ENCODE assay signal across 9 mouse cellular contexts in genomic region chr6:128142369-128143278, GRCm38 (mm10). TPM values are rescaled to one million over a fixed set of nuclear protein-coding genes. Genes with fewer than 3 reads are reported as not detected.
A peak's percentile ranks its signal among the peaks of the same experiment; 100 is the strongest.
DNase-seq lines count a peak whose midpoint lies in the region; ATAC-seq and TF ChIP-seq lines count a peak whose summit lies in the region.
"Had no signal": no experiment of that assay in that cellular context is flagged by ENCODE, and none has a peak within 500 bp of the region (broad histone marks: within the 10 kb centered on the region; RNA-seq: fewer than 3 reads in every experiment).

No protein-coding gene starts in this region.

- DNase-seq in cerebellum, adult 18-20 months: peak; percentile 25 to 29
- no peak for DNase-seq in cerebellum, adult 8-10 months
- peak; percentile 86 for DNase-seq in ES-CJ7 (ENCODE audit: low read depth, low spot score)
- no peak for DNase-seq in liver, embryonic 14.5 days (ENCODE audit: low read depth in 3 of 3, low spot score in 3 of 3)
- DNase-seq in natural killer cell, adult 2 months (ENCODE audit: low spot score in 2 of 2): no peak

- peak; percentile 60 for ATAC-seq in forebrain, embryonic 13.5 days
- ATAC-seq in hindbrain, embryonic 16.5 days: peak; percentile 64
- ATAC-seq in liver, embryonic 14.5 days (ENCODE audit: insufficient read depth): 0 out of 2 replicates have a peak, but pooled peaks have one; percentile 5

- no peak for TF ChIP-seq CTCF in liver, embryonic 14.5 days (IDR thresholded peaks at IDR 0.05; ENCODE audit: low read depth)
- TF ChIP-seq CTCF in olfactory bulb, adult 2 months (IDR thresholded peaks at IDR 0.05; ENCODE audit: insufficient read depth, low read depth, low read length): no peak

- H3K4me2 ChIP-seq in forebrain, embryonic 13.5 days: peak overlapping the region; percentile 86
- peak overlapping the region; percentile 75 for H3K4me2 ChIP-seq in hindbrain, embryonic 16.5 days (ENCODE audit: low read length)
- H3K4me2 ChIP-seq in liver, embryonic 14.5 days (ENCODE audit: low read depth): peak overlapping the region; percentile 58

- H3K27ac ChIP-seq in forebrain, embryonic 13.5 days: peak overlapping the region; percentile 14; the same call in 1 of the 2 replicates
- peak overlapping the region; percentile 68 for H3K27ac ChIP-seq in hindbrain, embryonic 16.5 days (ENCODE audit: low read depth, low read length)
- H3K27ac ChIP-seq in liver, embryonic 14.5 days: no peak overlapping the region
- H3K27ac ChIP-seq in olfactory bulb, adult 2 months (ENCODE audit: insufficient read depth, low read depth, low read length): no peak overlapping the region

- no peak for TF ChIP-seq POLR2A in olfactory bulb, adult 2 months (IDR thresholded peaks at IDR 0.05; ENCODE audit: insufficient read depth, low read depth, low read length)

- peak overlapping the region; percentile 65 for H3K4me3 ChIP-seq in forebrain, embryonic 13.5 days
- peak overlapping the region; percentile 76 for H3K4me3 ChIP-seq in hindbrain, embryonic 16.5 days (ENCODE audit: low read length)
- H3K4me3 ChIP-seq in liver, embryonic 14.5 days (ENCODE audit: insufficient read depth in 1 of 2, low read depth in 2 of 2, low read length in 2 of 2): peak overlapping the region; percentile 56 to 57
- H3K4me3 ChIP-seq in olfactory bulb, adult 2 months (ENCODE audit: insufficient read depth, low read depth, low read length): peak overlapping the region; percentile 52

- peaks cover 16% of the 10 kb centered on the region for H3K4me1 ChIP-seq in forebrain, embryonic 13.5 days
- H3K4me1 ChIP-seq in hindbrain, embryonic 16.5 days (ENCODE audit: control insufficient read depth, insufficient read depth, low read depth, low read length): peaks cover 4% of the 10 kb centered on the region; the same call in 1 of the 2 replicates
- H3K4me1 ChIP-seq in liver, embryonic 14.5 days (replicated peaks; ENCODE audit: control insufficient read depth in 2 of 2, insufficient read depth in 2 of 2, low read length in 1 of 2): no peaks in the 10 kb centered on the region
- H3K4me1 ChIP-seq in olfactory bulb, adult 2 months (ENCODE audit: control insufficient read depth, insufficient read depth, low read length): peaks cover 7% of the 10 kb centered on the region

- H3K36me3 ChIP-seq in forebrain, embryonic 13.5 days (ENCODE audit: poor library complexity, severe bottlenecking): no peaks in the 10 kb centered on the region
- H3K36me3 ChIP-seq in hindbrain, embryonic 16.5 days (ENCODE audit: control insufficient read depth, insufficient read depth, low read length): no peaks in the 10 kb centered on the region
- no peaks in the 10 kb centered on the region for H3K36me3 ChIP-seq in liver, embryonic 14.5 days (replicated peaks; ENCODE audit: control insufficient read depth, insufficient read depth, low read depth)
- H3K36me3 ChIP-seq: G1E had no signal

- H3K9ac ChIP-seq in forebrain, embryonic 13.5 days: peak overlapping the region; percentile 71
- H3K9ac ChIP-seq in hindbrain, embryonic 16.5 days (ENCODE audit: low read depth, low read length): peak overlapping the region; percentile 85
- H3K9ac ChIP-seq in liver, embryonic 14.5 days (replicated peaks): 0 out of 2 replicates have a peak overlapping the region, but pooled peaks have one; percentile 11

- WGBS in forebrain, embryonic 13.5 days: 5% methylated on average over 19 of the region's 20 CpGs
- WGBS in hindbrain, embryonic 16.5 days: 5% methylated on average over 20 of the region's 20 CpGs
- WGBS in liver, embryonic 14.5 days (ENCODE audit: insufficient replicate concordance): 8% methylated on average over 20 of the region's 20 CpGs
- WGBS in olfactory bulb, adult 2 months: 26% methylated on average over 20 of the region's 20 CpGs

- no peaks in the 10 kb centered on the region for H3K9me3 ChIP-seq in forebrain, embryonic 13.5 days (replicated peaks)
- no peaks in the 10 kb centered on the region for H3K9me3 ChIP-seq in hindbrain, embryonic 16.5 days (ENCODE audit: control insufficient read depth, low read length)
- H3K9me3 ChIP-seq in liver, embryonic 14.5 days (ENCODE audit: control insufficient read depth, low read length): no peaks in the 10 kb centered on the region

- H3K27me3 ChIP-seq in forebrain, embryonic 13.5 days: peaks cover 10% of the 10 kb centered on the region; the same call in 1 of the 2 replicates
- peaks cover 7% of the 10 kb centered on the region; the same call in 1 of the 2 replicates for H3K27me3 ChIP-seq in hindbrain, embryonic 16.5 days (replicated peaks; ENCODE audit: control insufficient read depth, insufficient read depth, low read length)
- H3K27me3 ChIP-seq in liver, embryonic 14.5 days (ENCODE audit: control insufficient read depth, insufficient read depth, low read length): no peaks in the 10 kb centered on the region; the same call in 1 of the 2 replicates

- no peak for TF ChIP-seq EP300 in liver, embryonic 14.5 days (IDR thresholded peaks at IDR 0.05; ENCODE audit: low read depth)

RNA-seq across cellular contexts. Expression of gene Tspan9, which starts 0.8 kb away (rescaled TPM):
- polyA plus RNA-seq in forebrain, embryonic 13.5 days (2015; fragmentation: Nextera tagmentation; extraction: Ambion mirVana): 20.6 and 30.4 TPM in 2 replicates
- 62.6 and 66.8 TPM in 2 replicates for polyA plus RNA-seq in hindbrain, embryonic 16.5 days (2015; fragmentation: Nextera tagmentation; extraction: Ambion mirVana)
- 11.6 and 12.1 TPM in 2 replicates for polyA plus RNA-seq in liver, embryonic 14.5 days (2012; rRNA removed)
- polyA plus RNA-seq in liver, embryonic 14.5 days (2014; fragmentation: Nextera tagmentation; extraction: Ambion mirVana): 15.5 and 17.2 TPM in 2 replicates
- polyA plus RNA-seq in olfactory bulb, adult 2 months (2012; ENCODE audit: insufficient read depth, insufficient read length, low replicate concordance, missing spikeins): not detected in 2 replicates
- polyA plus RNA-seq: G1E had no signal

Comparison
In these comparisons a context has a peak if more than half of its experiments do, and no peak if none do; other contexts are left out.
1. DNase-seq: peak in cerebellum, adult 18-20 months (2 of 2) and ES-CJ7 (single experiment); none in cerebellum, adult 8-10 months (single experiment), liver, embryonic 14.5 days (0 of 3) and natural killer cell, adult 2 months (0 of 2).
2. ATAC-seq: peak in every context shown above with its lines; median percentile 64 in hindbrain, embryonic 16.5 days; 60 in forebrain, embryonic 13.5 days; 5 in liver, embryonic 14.5 days.
3. H3K27ac ChIP-seq: peak in forebrain, embryonic 13.5 days (single experiment) and hindbrain, embryonic 16.5 days (single experiment); none in liver, embryonic 14.5 days (single experiment) and olfactory bulb, adult 2 months (single experiment).
4. H3K9ac ChIP-seq: peak in every context shown above with its lines; median percentile 85 in hindbrain, embryonic 16.5 days; 71 in forebrain, embryonic 13.5 days; 11 in liver, embryonic 14.5 days.
5. RNA of gene Tspan9, which starts 0.8 kb away (polyA plus RNA-seq): 62.6 to 66.8 TPM in hindbrain, embryonic 16.5 days, 20.6 to 30.4 TPM in forebrain, embryonic 13.5 days and 11.6 to 17.2 TPM in liver, embryonic 14.5 days; not detected in olfactory bulb, adult 2 months; every median in the first group is over 10 times any median in the second.
6. Peak in every context shown above with its lines, with median percentiles within 50 percentile points of each other: H3K4me2 ChIP-seq and H3K4me3 ChIP-seq.